Mouse (Mus musculus) intestine, embryonic 14.5 days (tissue): Measurements from ENCODE around the gene Shd. TPM values are rescaled to one million over a fixed set of nuclear protein-coding genes. Genes with fewer than 3 reads are reported as not detected.

Experiments
- ATAC-seq: fragments of 200-750 bp; cut with Nextera tagmentation; replicated peaks from 2 replicates; pipeline ENCODE4 v1.8.0; 2017; ENCODE audit warnings: low read depth, moderate number of reproducible peaks, moderate TSS enrichment, moderate library complexity; ENCODE audit not compliant: low FRiP score, low TSS enrichment
- DNase-seq: peaks from one replicate; pipeline ENCODE4 v3.0.0-alpha.2; 2018; ENCODE audit warnings: low spot score
- H3K27ac ChIP-seq: fragments of 300-500 bp; sonication (generic); 2 replicates; pipeline ENCODE4 v1.5.1; 2014; ENCODE audit warnings: low read depth, mild to moderate bottlenecking, control low read depth
- H3K27me3 ChIP-seq: fragments of 300-500 bp; sonication (generic); replicated peaks from 2 replicates; pipeline ENCODE4 v1.6.1; 2014; ENCODE audit warnings: low read length, control low read depth; ENCODE audit not compliant: control insufficient read depth, insufficient read depth
- H3K36me3 ChIP-seq: fragments of 300-500 bp; sonication (generic); 2 replicates; pipeline ENCODE4 v1.6.1; 2014; ENCODE audit warnings: low read length, control low read depth; ENCODE audit not compliant: control insufficient read depth, insufficient read depth
- H3K4me1 ChIP-seq: fragments of 300-500 bp; sonication (generic); replicated peaks from 2 replicates; pipeline ENCODE4 v1.6.1; 2014; ENCODE audit warnings: low read length, control low read depth, mixed read lengths; ENCODE audit not compliant: control insufficient read depth, insufficient read depth
- H3K4me2 ChIP-seq: fragments of 300-500 bp; sonication (generic); 2 replicates; pipeline ENCODE4 v1.6.1; 2014; ENCODE audit warnings: low read length
- H3K4me3 ChIP-seq: fragments of 300-500 bp; sonication (generic); 2 replicates; pipeline ENCODE4 v1.5.1; 2014; ENCODE audit warnings: low read depth, low read length, control low read depth, mixed read lengths
- H3K9ac ChIP-seq: fragments of 300-500 bp; sonication (generic); 2 replicates; pipeline ENCODE4 v1.6.1; 2014; ENCODE audit warnings: mild to moderate bottlenecking, low read length
- H3K9me3 ChIP-seq: fragments of 300-500 bp; sonication (generic); 2 replicates; pipeline ENCODE4 v1.6.1; 2016; ENCODE audit warnings: low read length, control low read depth; ENCODE audit not compliant: control insufficient read depth
- WGBS: fragments of 180-500 bp; shearing (Covaris S2); extraction: QIAGEN DNeasy Blood & Tissue Kit; methylation state at CpG from one replicate; pipeline ENCODE4 v1.1.7; 2014; 5-methylcytosine and 5-hydroxymethylcytosine counted together
- polyA plus RNA-seq: library from polyadenylated mRNA; unstranded; fragments of >200 nt; fragmentation: Nextera tagmentation; extraction: Ambion mirVana; gene quantifications from 2 replicates; pipeline ENCODE4 v1.2.1, GENCODE M21; 2014

The Shd gene
- polyA plus RNA-seq, 1 experiment from 2014 or later, result 13.2 TPM

DNA sequence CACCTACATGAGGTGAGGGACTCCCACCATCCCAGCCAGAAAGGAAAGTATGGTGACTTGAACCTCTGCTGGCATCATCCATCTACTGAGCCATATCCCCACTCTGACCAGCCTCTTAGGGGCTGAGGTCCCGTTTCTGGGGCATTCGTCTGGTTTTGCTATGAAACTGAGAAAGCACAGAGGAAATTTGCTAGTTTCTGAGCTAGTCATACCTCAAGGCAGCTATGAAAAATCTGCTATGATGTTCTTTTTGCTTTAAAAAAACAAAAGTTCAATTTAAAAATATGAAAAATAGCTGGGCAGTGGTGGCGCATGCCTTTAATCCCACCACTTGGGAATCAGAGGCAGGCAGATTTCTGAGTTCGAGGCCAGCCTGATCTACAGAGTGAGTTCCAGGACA is 21.6 kb upstream of the Shd start:
- Histone ChIP-seq H3K4me3 (no peak overlapping the region), H3K4me1 (no peaks in the 10 kb centered on the region), H3K27ac (no peak overlapping the region), H3K27me3 (no peaks in the 10 kb centered on the region), H3K4me2 (no peak overlapping the region), H3K9me3 (no peaks in the 10 kb centered on the region), H3K9ac (no peak overlapping the region), H3K36me3 (no peaks in the 10 kb centered on the region)
- ATAC-seq (no peak), DNase-seq (no peak)
- 90% methylated on average over 4 of the region's 4 CpGs for WGBS

DNA sequence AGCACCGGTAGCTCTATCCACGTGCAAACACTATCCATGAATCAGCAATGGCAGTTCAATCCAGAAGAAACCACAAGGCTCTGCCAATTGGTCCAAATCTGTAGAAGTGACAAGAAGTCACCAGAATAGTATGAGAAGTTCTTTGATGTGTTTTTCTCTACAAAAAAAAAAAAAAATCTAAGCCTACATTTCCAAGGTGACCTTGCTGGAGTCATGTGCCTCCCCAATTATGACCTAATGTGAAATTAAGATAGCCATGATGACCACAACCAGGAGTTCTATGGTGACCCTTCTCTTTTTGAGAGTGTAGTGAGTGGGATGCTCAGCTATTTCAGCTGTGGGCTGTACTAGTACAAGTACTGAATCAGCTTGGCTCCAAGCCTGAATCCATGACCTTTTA is 20.9 kb upstream of the Shd start, which contains the start of gene Zfp119b:
Gene Zfp119b (minus strand): TSS at position 101 of the 400 bp plus-strand sequence.
- WGBS, result 90% methylated on average over 2 of the region's 2 CpGs
- no peak within 1 kb of the TSS for H3K4me2 ChIP-seq
- H3K9me3 ChIP-seq, result no peaks in the 10 kb centered on the region
- H3K36me3 ChIP-seq, result no peaks in the 10 kb centered on the region
- no peak within 1 kb of the TSS for H3K27ac ChIP-seq
- no peaks in the 10 kb centered on the region for H3K4me1 ChIP-seq
- no peak for ATAC-seq
- no peak within 1 kb of the TSS for H3K9ac ChIP-seq
- H3K4me3 ChIP-seq, result no peak within 1 kb of the TSS
- no peak for DNase-seq
- H3K27me3 ChIP-seq, result no peaks in the 10 kb centered on the region

DNA sequence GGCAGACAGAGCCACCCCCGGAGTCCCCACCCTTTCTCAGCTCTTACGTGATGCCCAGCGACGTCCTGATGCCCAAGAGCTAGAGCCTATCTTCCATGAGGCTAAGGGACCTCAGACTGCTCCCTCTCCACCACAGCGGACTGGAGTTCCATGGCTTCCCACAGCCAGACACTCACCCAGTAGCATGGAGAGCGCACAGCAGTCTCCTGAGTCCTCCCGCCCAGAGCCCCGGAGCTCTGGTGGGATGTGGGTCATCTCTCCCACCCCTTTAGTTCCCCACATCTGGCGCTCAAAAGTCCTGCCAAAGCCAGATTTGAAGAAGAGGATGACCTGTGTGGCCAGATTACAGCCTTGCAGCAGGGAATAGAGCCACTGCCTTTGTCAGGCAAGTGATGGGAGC is 19.7 kb upstream of the Shd start:
- DNase-seq, result peak; percentile 27
- H3K4me3 ChIP-seq, result no peak overlapping the region
- H3K4me1 ChIP-seq, result no peaks in the 10 kb centered on the region
- no peak overlapping the region for H3K4me2 ChIP-seq
- no peak overlapping the region for H3K9ac ChIP-seq
- 69% methylated on average over 9 of the region's 9 CpGs for WGBS
- no peak for ATAC-seq
- no peaks in the 10 kb centered on the region for H3K36me3 ChIP-seq
- no peak overlapping the region for H3K27ac ChIP-seq
- no peaks in the 10 kb centered on the region for H3K9me3 ChIP-seq
- no peaks in the 10 kb centered on the region for H3K27me3 ChIP-seq

DNA sequence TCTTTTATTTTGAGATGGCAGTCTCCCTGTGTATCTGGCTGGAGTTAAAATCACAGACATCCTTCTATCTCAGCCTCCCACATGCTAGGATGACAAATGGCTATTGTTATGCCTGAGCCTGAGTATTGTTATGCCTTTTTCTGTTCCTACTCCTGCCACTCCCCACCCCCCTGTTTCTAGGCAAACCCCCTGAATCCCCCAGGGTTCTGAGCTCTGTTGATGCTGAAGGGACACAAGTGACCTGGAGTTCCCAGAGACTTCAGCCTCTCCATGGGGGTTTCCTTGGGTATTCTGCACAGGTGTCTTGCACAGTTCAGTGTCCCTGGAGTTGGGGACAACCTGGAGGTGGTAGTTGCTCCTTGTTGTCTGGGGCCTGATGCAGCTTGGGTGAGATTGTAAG is 18.2 kb upstream of the Shd start:
- no peaks in the 10 kb centered on the region for H3K9me3 ChIP-seq
- H3K9ac ChIP-seq, result no peak overlapping the region

DNA sequence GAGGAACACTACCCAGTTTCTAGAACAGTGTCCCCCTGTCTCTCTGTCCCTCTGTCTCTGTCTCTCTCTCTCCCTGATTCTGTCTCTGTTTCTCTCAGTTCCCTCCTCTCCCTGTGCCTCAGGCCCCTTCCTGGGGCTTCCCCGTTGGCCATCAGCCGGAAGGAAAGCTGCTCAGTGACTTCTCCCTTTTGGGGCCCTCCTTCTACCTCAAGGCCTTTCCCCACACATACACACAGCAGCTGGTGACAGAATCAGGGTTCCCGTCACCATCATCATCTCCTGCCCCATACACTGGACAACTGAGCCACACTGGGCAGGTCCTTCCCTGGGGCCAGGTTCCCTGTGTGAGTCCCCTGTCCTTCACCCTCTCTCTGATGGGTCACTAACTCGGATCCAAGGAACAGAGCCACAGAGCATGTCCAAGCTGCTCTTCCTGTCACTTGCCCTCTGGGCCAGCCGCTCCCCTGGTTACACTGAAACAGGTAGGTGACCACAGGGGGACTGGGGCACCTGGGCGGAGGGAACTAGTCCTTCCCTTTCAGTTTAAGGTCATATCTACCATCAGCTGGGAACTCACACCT is 17.7 kb upstream of the Shd start, which contains the start of gene Ebi3:
Gene Ebi3 (plus strand): TSS at position 194 of the 581 bp plus-strand sequence.
- Histone ChIP-seq H3K4me3 (no peak within 1 kb of the TSS), H3K9me3 (no peaks in the 10 kb centered on the region), H3K4me1 (no peaks in the 10 kb centered on the region; the same call in 1 of the 2 replicates), H3K4me2 (no peak within 1 kb of the TSS), H3K27me3 (no peaks in the 10 kb centered on the region), H3K36me3 (no peaks in the 10 kb centered on the region), H3K9ac (no peak within 1 kb of the TSS), H3K27ac (no peak within 1 kb of the TSS)
- peak; percentile 46 for DNase-seq
- WGBS, result 71% methylated on average over 6 of the region's 6 CpGs
- no peak for ATAC-seq

More for the DNA sequence above, 18.2 kb upstream of the Shd start:
- ATAC-seq, result no peak
- no peaks in the 10 kb centered on the region for H3K36me3 ChIP-seq
- no peaks in the 10 kb centered on the region; the same call in 1 of the 2 replicates for H3K4me1 ChIP-seq
- no peak overlapping the region for H3K27ac ChIP-seq
- H3K27me3 ChIP-seq, result no peaks in the 10 kb centered on the region
- H3K4me3 ChIP-seq, result no peak overlapping the region
- peak; percentile 27 for DNase-seq
- H3K4me2 ChIP-seq, result no peak overlapping the region

DNA sequence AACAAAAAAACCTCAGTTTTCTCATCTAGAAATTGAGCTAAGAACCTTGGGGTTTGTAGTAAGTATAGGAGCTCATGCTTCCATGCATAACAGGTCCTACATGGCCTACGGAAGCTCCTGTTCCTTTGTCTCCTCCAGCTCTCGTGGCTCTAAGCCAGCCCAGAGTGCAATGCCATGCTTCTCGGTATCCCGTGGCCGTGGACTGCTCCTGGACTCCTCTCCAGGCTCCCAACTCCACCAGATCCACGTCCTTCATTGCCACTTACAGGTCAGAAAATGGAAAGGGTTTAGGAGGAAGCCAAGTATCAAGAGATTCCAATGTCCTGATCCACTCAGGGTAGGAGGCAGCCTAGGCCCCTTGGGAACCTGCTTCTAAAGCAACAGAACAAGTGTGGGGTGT is 16.5 kb upstream of the Shd start:
- 81% methylated on average over 6 of the region's 6 CpGs for WGBS
- ATAC-seq, result no peak

DNA sequence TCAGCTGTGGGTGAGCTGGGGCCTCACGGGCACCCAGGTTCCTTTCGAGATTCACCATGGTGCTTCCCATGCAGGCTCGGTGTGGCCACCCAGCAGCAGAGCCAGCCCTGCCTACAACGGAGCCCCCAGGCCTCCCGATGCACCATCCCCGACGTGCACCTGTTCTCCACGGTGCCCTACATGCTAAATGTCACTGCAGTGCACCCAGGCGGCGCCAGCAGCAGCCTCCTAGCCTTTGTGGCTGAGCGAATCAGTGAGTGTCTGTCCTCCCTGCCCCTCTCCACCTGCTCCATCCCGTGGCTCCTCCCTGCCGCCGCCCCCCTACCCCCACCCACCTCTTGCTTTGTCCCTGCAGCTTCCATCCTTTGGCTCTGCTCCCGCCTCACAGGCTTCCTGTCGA is 16.0 kb upstream of the Shd start:
- Histone ChIP-seq H3K27ac (no peak overlapping the region), H3K4me1 (peaks cover 3% of the 10 kb centered on the region; the same call in 1 of the 2 replicates), H3K4me2 (no peak overlapping the region), H3K9me3 (no peaks in the 10 kb centered on the region), H3K4me3 (no peak overlapping the region), H3K36me3 (no peaks in the 10 kb centered on the region), H3K9ac (no peak overlapping the region), H3K27me3 (no peaks in the 10 kb centered on the region)
- DNase-seq (peak; percentile 48), ATAC-seq (no peak)
- WGBS, result 42% methylated on average over 16 of the region's 16 CpGs

More for the DNA sequence above, 16.5 kb upstream of the Shd start:
- H3K4me2 ChIP-seq, result no peak overlapping the region
- no peak for DNase-seq
- no peak overlapping the region for H3K27ac ChIP-seq
- no peaks in the 10 kb centered on the region for H3K36me3 ChIP-seq
- peaks cover 3% of the 10 kb centered on the region; the same call in 1 of the 2 replicates for H3K4me1 ChIP-seq
- no peaks in the 10 kb centered on the region for H3K27me3 ChIP-seq
- H3K9ac ChIP-seq, result no peak overlapping the region
- H3K9me3 ChIP-seq, result no peaks in the 10 kb centered on the region
- H3K4me3 ChIP-seq, result no peak overlapping the region

DNA sequence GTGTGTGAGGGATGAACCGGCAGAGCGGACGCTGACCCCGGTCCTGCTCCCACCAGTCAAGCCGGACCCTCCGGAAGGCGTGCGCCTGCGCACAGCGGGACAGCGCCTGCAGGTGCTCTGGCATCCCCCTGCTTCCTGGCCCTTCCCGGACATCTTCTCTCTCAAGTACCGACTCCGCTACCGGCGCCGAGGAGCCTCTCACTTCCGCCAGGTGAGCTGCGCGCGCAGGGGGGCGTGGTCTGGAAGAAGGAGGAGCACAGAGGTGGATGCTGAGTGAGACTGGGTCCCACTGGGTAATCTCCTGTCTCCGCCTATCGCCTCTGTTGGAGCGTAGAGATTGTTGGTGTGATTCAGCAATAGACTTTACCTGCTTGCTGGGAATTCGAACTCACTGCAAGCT is 14.1 kb upstream of the Shd start:
- WGBS, result 2% methylated on average over 26 of the region's 26 CpGs
- Histone ChIP-seq H3K9ac (peak overlapping the region; percentile 1; the same call in 1 of the 2 replicates), H3K4me2 (peak overlapping the region; percentile 46), H3K9me3 (no peaks in the 10 kb centered on the region), H3K4me1 (peaks cover 8% of the 10 kb centered on the region; the same call in 1 of the 2 replicates), H3K4me3 (peak overlapping the region; percentile 34), H3K36me3 (peaks cover 7% of the 10 kb centered on the region), H3K27me3 (no peaks in the 10 kb centered on the region), H3K27ac (no peak overlapping the region)
- peak; percentile 88 for DNase-seq
- ATAC-seq, result peak; percentile 36

DNA sequence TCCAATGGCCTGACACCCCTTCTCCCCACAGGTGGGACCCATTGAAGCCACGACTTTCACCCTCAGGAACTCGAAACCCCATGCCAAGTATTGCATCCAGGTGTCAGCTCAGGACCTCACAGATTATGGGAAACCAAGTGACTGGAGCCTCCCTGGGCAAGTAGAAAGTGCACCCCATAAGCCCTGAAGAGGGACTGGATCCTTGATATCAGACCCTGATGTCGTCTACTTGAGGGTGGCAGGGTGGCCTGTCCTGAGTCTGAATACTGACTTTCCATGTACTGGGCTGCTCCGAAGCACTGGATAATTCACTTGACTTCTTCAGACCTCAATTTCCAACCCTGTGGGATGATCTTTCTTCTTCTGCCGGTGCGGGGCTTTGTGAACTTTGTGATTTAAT is 13.7 kb upstream of the Shd start:
- Histone ChIP-seq H3K9ac (peak overlapping the region; percentile 0; the same call in 1 of the 2 replicates), H3K27me3 (no peaks in the 10 kb centered on the region), H3K4me2 (peak overlapping the region; percentile 46), H3K36me3 (peaks cover 11% of the 10 kb centered on the region), H3K27ac (no peak overlapping the region), H3K4me1 (peaks cover 8% of the 10 kb centered on the region; the same call in 1 of the 2 replicates), H3K9me3 (no peaks in the 10 kb centered on the region), H3K4me3 (peak overlapping the region; percentile 34; the same call in 1 of the 2 replicates)
- ATAC-seq (peak; percentile 3; the same call in 1 of the 2 replicates), DNase-seq (no peak)
- WGBS, result 38% methylated on average over 6 of the region's 6 CpGs
